Mouse (Mus musculus) pancreas, adult 10 weeks (tissue): ENCODE results near the gene Spats2. TPM values are rescaled to one million over a fixed set of nuclear protein-coding genes. Genes with fewer than 3 reads are reported as not detected.

ENCODE experiments used
- polyA plus RNA-seq: library from polyadenylated mRNA; stranded (reverse); fragments of 350-450 nt; fragmentation: Illumina TruSeq; extraction: RNeasy Lipid Tissue Mini Kit (QIAGEN cat#74804); gene quantifications from one replicate; pipeline ENCODE4 v1.2.3, GENCODE M21; 2015; ENCODE audit warnings: low read depth, low replicate concordance; ENCODE audit not compliant: insufficient read depth

The Spats2 gene
- polyA plus RNA-seq: 1.5 TPM

DNA sequence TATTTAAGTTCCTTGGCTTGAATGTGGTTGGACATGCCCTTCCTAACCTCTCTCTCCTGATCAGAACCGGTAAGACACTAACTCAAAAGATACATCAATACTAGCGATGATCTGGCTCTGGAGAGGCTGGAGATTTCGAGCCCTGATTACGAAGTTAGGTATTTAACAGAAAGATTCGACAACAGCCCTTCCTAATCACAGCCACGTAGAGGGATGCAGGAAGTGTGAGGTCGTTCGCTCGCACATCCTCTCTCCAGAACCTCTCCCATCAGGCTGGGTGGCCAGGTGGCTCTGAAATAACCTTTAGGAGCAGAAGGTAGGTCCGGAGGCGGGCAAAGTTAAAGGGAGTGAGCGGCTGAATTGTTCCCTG, at the start of gene Spats2:
Gene Spats2, plus strand, starts transcription at position 206 of the 370 bp plus-strand sequence.

DNA sequence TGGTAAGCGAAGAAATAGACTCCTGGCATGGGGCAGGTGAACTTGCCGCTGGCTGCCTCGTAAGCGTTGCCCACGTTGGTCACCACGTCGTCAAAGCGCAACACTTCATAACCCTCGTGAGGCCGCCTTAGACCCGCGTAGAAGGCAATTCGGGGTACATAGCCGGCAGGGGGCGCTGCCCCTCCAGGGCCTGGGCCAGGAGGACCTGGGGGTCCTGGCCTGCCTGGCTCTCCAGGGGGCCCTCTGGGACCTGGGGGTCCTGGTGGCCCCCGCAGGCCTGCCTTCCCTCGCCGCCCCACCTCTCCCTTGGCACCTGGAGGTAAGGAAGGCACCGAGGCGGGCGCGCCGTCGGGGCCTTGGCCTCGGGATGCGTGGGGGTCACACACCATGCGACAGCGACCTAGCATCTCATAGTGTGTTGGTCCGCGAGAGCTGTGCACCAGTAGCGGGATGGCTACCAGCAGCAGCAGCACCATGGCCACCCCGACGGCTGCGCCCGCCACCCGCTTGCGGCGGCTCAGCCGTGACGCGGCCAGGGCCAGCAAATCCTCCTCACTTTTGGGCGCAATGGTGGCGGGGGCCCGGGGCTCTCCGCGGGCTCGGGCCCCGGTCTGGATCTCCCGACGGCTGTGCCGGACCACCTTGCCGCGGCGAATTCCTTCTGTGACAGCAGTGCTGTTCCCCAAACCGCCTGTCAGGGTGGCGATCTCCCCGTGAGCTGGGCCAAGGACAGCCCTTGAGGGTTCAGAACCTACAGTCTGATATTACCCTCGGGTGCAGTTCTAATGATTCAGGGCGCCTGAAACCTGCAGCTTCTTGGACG, 38.3 kb upstream of the Spats2 start, which contains the start of gene C1ql4:
Gene C1ql4, minus strand, starts transcription at position 565 of the 823 bp plus-strand sequence.

DNA sequence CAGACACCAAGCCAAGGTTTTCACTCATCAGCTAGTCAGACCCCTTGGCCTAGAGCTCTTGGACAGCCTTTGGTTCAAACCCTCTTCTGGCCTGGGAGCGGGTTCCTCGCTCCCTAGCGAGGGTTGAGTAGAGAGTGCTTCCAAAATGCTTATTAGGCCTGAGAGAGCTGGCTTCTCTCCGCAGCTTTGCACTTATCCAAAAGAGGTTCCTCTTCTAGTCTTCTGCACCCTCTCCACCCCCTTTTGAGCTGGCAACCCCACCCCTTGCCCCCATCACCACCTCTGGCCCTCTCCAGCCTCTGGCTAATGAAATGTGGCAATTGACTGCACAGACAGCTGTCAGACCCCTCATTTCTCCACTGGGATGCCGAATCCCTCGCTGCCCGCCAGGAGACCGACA, 32.8 kb upstream of the Spats2 start, which contains the start of gene Dnajc22:
Gene Dnajc22, plus strand, starts transcription at position 301 of the 400 bp plus-strand sequence.

DNA sequence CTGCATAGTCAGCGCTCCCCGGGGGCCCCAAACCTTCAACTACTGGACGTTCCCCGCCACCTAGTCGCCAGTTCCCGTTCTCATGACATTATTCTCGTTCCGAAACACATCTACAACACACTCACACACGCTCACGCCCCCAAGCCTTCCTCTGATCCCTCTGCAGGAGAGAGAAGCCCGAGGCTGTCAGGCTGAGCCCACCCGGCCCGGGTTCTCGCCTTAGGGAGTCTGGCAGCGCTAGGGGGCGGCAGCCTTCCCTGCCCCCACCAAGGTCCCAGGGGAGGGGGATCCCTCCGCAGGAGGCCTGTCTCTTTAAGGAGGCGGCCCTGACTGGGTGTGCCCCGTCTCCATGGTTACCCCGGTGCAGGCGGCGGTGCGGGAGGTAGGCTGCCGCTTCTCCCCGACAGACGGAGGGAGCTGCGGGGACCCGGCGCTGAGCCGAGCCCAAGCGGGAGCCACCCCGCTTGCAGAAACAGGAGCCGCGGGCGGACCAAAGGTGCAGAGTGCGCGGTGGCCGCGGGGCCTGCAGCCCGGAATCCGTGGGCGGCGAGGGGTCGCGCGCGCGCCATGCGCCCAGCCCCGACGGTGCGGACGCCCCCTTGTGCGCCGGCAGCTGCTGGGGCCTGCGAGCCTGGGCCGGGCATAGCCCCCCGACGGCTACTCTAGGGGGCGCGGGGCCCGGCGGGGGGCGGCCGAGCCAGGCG, 98.6 kb downstream of the Spats2 start, which contains the start of gene Kcnh3:
Gene Kcnh3, plus strand, starts transcription at position 654 of the 704 bp plus-strand sequence.

DNA sequence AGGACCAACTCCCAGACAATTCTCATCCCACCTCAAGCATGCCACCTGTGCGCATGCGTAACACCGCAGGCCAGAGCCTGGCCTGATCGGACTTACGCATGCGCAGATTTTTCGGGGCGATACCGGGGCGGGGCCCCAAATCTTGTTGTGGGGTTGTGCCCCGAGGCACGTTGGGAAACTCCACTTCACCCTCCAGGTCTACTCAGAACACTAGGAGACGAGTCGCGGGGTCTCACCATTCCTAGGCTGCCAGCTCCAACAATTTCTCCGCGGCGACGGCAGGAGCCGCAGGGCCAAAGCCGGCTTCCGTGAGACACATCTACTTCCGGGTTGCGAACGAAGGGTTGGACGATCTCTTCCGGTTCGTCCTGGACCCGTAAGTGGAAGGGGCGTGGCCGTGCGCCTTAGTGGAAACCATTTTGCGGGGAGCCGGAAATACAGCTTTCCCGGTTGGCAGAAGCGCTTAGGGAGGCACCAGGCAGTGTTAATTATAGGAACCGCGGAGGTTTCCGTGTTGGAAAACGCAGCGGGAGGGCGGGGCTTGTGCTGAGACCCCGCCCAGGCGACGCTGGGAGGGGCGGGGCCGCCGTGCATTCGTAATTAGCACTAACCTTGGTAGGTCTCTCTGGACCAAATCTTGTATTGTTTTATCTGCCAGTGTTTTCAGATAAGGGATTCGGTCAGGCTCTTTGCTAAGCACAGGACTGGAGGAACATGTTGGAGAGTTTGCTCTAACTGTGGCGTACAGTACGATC, 126.1 kb downstream of the Spats2 start, which contains the start of gene Mcrs1:
Gene Mcrs1, minus strand, starts transcription at position 336 of the 755 bp plus-strand sequence.

Other genes starting within 250 kb of the Spats2 start
- gene Rhebl1, start 231.4 kb upstream of the Spats2 start, polyA plus RNA-seq: 0.92 TPM
- 0.87 TPM for gene Dhh, start 227.4 kb upstream of the Spats2 start, polyA plus RNA-seq
- 9.3 TPM for gene Lmbr1l, start 207.7 kb upstream of the Spats2 start, polyA plus RNA-seq
- gene Tuba1b, start 191.4 kb upstream of the Spats2 start, polyA plus RNA-seq: 83.4 TPM
- gene Gm49450, start 172.4 kb upstream of the Spats2 start, polyA plus RNA-seq: not detected
- 66.0 TPM for gene Tuba1a, start 172.2 kb upstream of the Spats2 start, polyA plus RNA-seq
- gene Tuba1c, start 96.0 kb upstream of the Spats2 start, polyA plus RNA-seq: 14.2 TPM
- 3.3 TPM for gene Prph, start 70.7 kb upstream of the Spats2 start, polyA plus RNA-seq
- gene Troap, start 51.3 kb upstream of the Spats2 start, polyA plus RNA-seq: 0.35 TPM
- gene C1ql4, start 38.1 kb upstream of the Spats2 start, polyA plus RNA-seq: not detected
- 0.72 TPM for gene Dnajc22, start 32.7 kb upstream of the Spats2 start, polyA plus RNA-seq
- gene Kcnh3, start 98.9 kb downstream of the Spats2 start, polyA plus RNA-seq: 0.70 TPM
- gene Mcrs1, start 126.0 kb downstream of the Spats2 start, polyA plus RNA-seq: 14.0 TPM
- 33.0 TPM for gene Prpf40b, start 169.2 kb downstream of the Spats2 start, polyA plus RNA-seq
- not detected for gene Fam186b, start 170.0 kb downstream of the Spats2 start, polyA plus RNA-seq
- 7.1 TPM for gene Fmnl3, start 244.6 kb downstream of the Spats2 start, polyA plus RNA-seq